Mouse (Mus musculus): Measurements from ENCODE around the gene Yjefn3.
A peak's percentile ranks its signal among the peaks of the same experiment; 100 is the strongest.

The Yjefn3 gene

GRCm38 (mm10) chr8:69882021-69882756 lies 20.3 kb downstream of the Yjefn3 start:
- ATAC-seq (ENCODE audit: insufficient number of reproducible peaks, low FRiP score, low TSS enrichment): no peak

- no peak for ATAC-seq (ENCODE audit: insufficient number of reproducible peaks, low FRiP score, low TSS enrichment)
These were observed 21.1 kb downstream of the Yjefn3 start for GRCm38 (mm10) chr8:69881261-69881865.

GRCm38 (mm10) chr8:69880841-69881240 lies 21.7 kb downstream of the Yjefn3 start:
- no peak for ATAC-seq (ENCODE audit: insufficient number of reproducible peaks, low FRiP score, low TSS enrichment)

GRCm38 (mm10) chr8:69879678-69880077 lies 22.8 kb downstream of the Yjefn3 start:
- ATAC-seq (ENCODE audit: insufficient number of reproducible peaks, low FRiP score, low TSS enrichment): no peak

GRCm38 (mm10) chr8:69877992-69878391 lies 24.5 kb downstream of the Yjefn3 start:
- no peak for ATAC-seq (ENCODE audit: insufficient number of reproducible peaks, low FRiP score, low TSS enrichment)

- no peak for ATAC-seq (ENCODE audit: insufficient number of reproducible peaks, low FRiP score, low TSS enrichment)
These were observed 25.1 kb downstream of the Yjefn3 start for GRCm38 (mm10) chr8:69877396-69877795.

GRCm38 (mm10) chr8:69876967-69877366 lies 25.5 kb downstream of the Yjefn3 start:
- ATAC-seq (ENCODE audit: insufficient number of reproducible peaks, low FRiP score, low TSS enrichment): no peak

GRCm38 (mm10) chr8:69876097-69876496 lies 26.4 kb downstream of the Yjefn3 start:
- no peak for ATAC-seq (ENCODE audit: insufficient number of reproducible peaks, low FRiP score, low TSS enrichment)

GRCm38 (mm10) chr8:69874654-69875053 lies 27.9 kb downstream of the Yjefn3 start:
- ATAC-seq (ENCODE audit: insufficient number of reproducible peaks, low FRiP score, low TSS enrichment): no peak

GRCm38 (mm10) chr8:69874155-69874554 lies 28.4 kb downstream of the Yjefn3 start:
- ATAC-seq (ENCODE audit: insufficient number of reproducible peaks, low FRiP score, low TSS enrichment): no peak

GRCm38 (mm10) chr8:69870907-69871306 lies 31.6 kb downstream of the Yjefn3 start:
- peak; percentile 9; the same call in 1 of the 2 replicates for ATAC-seq (ENCODE audit: insufficient number of reproducible peaks, low FRiP score, low TSS enrichment)

GRCm38 (mm10) chr8:69870003-69870765 lies 32.3 kb downstream of the Yjefn3 start:
- ATAC-seq (ENCODE audit: insufficient number of reproducible peaks, low FRiP score, low TSS enrichment): peak; percentile 54

GRCm38 (mm10) chr8:69867696-69868326 lies 34.7 kb downstream of the Yjefn3 start:
- no peak for ATAC-seq (ENCODE audit: insufficient number of reproducible peaks, low FRiP score, low TSS enrichment)

- ATAC-seq (ENCODE audit: insufficient number of reproducible peaks, low FRiP score, low TSS enrichment): no peak
These were observed 38.3 kb downstream of the Yjefn3 start for GRCm38 (mm10) chr8:69864180-69864579.

GRCm38 (mm10) chr8:69863387-69864020 lies 39.0 kb downstream of the Yjefn3 start:
- no peak for ATAC-seq (ENCODE audit: insufficient number of reproducible peaks, low FRiP score, low TSS enrichment)

GRCm38 (mm10) chr8:69861251-69861650 lies 41.3 kb downstream of the Yjefn3 start:
- ATAC-seq (ENCODE audit: insufficient number of reproducible peaks, low FRiP score, low TSS enrichment): no peak

- no peak for ATAC-seq (ENCODE audit: insufficient number of reproducible peaks, low FRiP score, low TSS enrichment)
These were observed 41.7 kb downstream of the Yjefn3 start for GRCm38 (mm10) chr8:69860807-69861206.

- no peak for ATAC-seq (ENCODE audit: insufficient number of reproducible peaks, low FRiP score, low TSS enrichment)
These were observed 48.6 kb downstream of the Yjefn3 start for GRCm38 (mm10) chr8:69853869-69854268.

- no peak for ATAC-seq (ENCODE audit: insufficient number of reproducible peaks, low FRiP score, low TSS enrichment)
These were observed 51.5 kb downstream of the Yjefn3 start for GRCm38 (mm10) chr8:69850926-69851506.

GRCm38 (mm10) chr8:69849899-69850298 lies 52.6 kb downstream of the Yjefn3 start:
- ATAC-seq (ENCODE audit: insufficient number of reproducible peaks, low FRiP score, low TSS enrichment): no peak

Data from cerebellum, adult (tissue).